Mouse (Mus musculus): ENCODE results near the gene Fam180a.
"Not testable (repeated sequence)": the region's sequence is repeated elsewhere in the genome, so short reads cannot be mapped to it uniquely, and the experiment has no call there.

Fam180a gene

DNA sequence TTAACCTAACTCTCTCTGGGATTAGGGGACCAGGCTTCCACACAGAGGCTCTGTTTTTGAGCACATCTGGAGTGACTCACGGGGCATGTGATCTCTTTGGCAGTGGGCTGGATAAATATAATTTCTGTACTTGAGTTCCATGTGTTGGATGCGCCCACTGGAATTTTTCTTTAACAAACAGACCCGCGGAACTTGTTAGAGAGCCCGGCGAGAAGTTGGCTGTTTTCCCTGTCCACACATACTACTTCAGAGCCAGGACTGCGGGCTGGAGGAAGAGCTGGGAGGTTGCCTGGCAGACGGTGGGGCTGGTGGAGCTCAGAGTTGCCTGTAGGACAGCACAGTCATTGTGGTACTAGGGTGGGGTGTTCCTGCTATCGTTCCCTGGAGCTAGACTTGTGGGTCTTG lies at the start of gene Fam180a:
Gene Fam180a, minus strand, starts transcription at position 31 of the 405 bp plus-strand sequence.
- DNase-seq: peak; percentile 66

GRCm38 (mm10) chr6:35374052-35374451 lies 48.1 kb upstream of the Fam180a start:
- no peak for DNase-seq

DNA sequence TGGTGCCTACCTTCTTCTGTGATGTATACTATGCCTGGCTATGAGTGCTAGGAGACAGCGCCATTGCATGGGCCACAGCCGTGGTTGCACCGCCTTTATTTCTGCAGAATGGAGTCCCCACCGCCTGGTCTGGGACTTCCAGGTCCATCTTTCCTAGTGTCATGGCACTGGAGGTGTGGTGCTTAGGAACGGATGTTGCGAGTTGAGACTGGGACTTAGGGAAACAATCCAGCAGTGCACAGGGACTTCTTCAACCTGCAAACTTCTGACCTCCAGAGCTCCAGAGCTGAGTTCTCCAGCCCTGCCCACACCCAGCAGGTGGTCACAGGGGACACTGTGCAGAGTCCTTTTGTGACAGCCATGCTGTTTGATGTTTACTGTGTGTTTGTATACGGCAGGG lies 44.4 kb upstream of the Fam180a start:
- no peak for DNase-seq

- DNase-seq: not testable (repeated sequence)
Observed at GRCm38 (mm10) chr6:35369578-35370282, 43.8 kb upstream of the Fam180a start.

DNA sequence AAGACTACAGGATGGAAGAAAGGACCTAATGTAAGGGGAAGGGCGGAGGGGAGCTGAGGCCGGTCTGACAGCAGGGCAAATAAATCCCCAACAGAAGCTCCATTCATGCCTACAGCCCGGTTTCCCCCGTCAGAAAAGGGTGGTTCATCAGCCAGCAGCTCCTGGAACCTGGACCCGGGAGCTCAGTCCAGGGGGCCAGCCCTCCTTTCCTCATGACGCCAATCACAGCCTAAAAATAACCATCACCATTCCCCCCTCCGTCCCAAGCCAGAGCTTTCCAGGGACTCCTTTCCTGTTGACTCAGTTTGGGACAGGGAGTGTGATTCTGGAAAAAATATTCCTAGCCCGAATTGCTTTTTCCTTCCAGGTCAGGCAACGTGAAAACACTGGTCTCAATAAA lies 36.7 kb upstream of the Fam180a start:
- no peak for DNase-seq

DNA sequence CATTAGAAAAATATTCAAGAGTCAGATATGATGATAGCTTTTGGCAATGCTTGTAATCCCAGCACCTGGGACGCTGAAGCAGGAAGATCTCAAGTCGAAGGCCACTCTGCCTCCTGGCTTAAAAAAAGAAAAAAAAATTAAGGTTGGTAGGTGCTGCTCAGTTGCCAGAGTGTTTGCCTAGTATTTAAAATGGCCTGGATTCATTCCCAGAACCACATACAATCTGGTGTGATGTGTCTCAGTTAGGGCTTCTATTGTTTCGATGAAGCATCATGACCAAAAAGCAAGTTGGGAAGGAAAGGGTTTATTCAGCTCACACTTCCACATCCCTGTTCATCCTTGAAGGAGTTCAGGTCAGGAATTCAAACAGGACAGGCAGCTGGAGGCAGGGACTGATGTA lies 29.4 kb upstream of the Fam180a start:
- DNase-seq: no peak

DNA sequence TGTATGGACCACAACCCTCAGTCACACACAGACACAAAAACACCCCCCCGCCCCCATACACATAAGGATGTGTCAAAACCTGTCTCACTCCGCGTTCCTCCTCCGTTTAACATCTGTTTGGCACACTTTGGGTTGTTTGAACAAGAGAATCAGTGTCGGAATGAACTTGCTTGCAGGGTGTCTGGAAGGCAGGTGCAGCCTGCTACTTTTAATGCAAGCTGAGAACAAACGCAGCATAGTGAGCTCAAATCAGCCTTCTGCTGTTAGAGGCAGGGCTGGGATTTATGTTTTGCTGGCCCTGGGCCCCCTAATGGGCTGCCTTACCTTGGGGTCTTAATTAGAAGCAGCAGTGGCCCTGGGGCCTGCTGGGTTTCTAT lies 28.7 kb upstream of the Fam180a start:
- DNase-seq: no peak

DNA sequence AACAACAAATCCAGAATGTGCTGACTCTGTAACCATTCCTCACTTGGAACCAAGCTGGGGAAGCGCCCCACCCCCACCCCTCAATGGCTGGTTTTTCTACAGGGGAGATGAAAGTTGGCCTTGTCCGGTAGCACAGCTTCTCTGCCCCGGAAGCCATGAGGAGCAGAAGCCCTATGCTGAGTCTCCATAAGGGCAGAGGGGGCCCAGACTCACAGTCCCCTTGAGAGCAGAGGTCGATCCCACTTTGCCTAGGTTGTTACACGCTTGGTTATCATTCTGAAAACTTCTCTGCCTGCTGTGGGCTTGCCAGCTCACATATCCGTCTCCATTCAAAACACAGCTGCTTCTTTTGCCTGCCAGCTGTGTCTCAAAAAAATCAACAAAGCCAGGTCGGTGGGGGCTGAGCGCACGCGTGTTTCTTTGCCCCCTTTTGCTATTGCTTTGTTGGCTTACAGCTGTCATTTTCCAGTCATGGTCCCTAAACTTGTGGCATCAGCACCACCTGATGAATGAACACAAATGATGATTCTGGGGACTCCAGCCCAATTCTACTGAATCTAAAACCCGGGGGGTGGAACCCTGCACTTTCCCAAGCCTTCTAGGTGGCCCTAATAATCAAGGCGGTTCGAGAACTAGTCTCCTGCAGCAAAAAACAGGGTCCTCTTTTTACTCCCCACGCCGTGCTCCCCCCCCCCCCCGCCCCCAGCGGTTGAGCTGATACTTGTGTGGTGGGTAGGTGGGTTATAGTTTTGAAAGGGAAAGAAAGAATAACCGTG lies 28.1 kb upstream of the Fam180a start:
- DNase-seq: no peak

- DNase-seq: no peak
Observed at GRCm38 (mm10) chr6:35353416-35353815, 27.5 kb upstream of the Fam180a start.

DNA sequence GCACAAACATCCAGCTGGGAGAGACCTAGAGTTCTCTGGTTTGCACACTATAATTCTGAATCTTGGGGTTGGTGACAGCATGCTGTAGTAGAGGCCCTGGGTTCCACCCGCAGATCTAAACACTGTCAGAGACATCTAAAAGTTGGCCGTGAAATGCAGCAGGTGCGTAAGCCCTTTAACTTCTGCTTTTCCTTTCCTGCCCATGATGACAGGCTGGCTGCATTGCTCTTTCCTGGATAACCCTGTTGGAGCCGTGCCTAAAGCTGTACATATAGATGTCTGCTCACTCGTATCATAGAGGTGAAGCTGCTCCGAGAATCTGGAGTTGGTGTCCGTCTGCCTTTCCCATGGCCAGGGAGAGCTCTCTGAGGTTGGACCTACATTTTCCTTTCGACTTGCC lies 26.9 kb upstream of the Fam180a start:
- DNase-seq: no peak

GRCm38 (mm10) chr6:35351826-35352225 lies 25.9 kb upstream of the Fam180a start:
- no peak for DNase-seq

- peak; percentile 57 for DNase-seq
Observed at GRCm38 (mm10) chr6:35349784-35350183, 23.8 kb upstream of the Fam180a start.

- no peak for DNase-seq
Observed at GRCm38 (mm10) chr6:35338640-35339039, 12.7 kb upstream of the Fam180a start.

GRCm38 (mm10) chr6:35337836-35338235 lies 11.9 kb upstream of the Fam180a start:
- no peak for DNase-seq

GRCm38 (mm10) chr6:35335452-35335851 lies 9.5 kb upstream of the Fam180a start:
- no peak for DNase-seq

- DNase-seq: no peak
Observed at GRCm38 (mm10) chr6:35334278-35334677, 8.3 kb upstream of the Fam180a start.

DNA sequence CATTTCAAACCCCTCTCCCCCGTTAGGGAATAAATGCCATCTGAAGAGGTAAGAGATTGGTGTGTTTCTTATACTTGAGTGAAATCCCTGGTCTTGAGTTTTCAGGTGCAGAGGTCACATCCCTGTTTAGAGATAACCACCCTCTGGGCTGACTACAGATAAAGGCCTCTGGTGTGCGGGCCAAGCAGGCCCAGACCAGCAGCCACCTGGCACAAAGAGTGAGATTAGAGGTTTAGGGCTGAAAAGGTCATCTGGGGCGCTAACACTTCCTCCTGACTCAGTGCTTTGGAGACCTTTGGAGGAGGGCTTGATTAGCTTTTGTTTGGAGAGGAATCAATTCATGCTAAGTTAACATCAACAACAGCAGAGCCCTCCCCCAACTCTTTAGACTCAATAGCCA lies 7.7 kb upstream of the Fam180a start:
- no peak for DNase-seq

- DNase-seq: no peak
Observed at GRCm38 (mm10) chr6:35330834-35331233, 4.9 kb upstream of the Fam180a start.

DNA sequence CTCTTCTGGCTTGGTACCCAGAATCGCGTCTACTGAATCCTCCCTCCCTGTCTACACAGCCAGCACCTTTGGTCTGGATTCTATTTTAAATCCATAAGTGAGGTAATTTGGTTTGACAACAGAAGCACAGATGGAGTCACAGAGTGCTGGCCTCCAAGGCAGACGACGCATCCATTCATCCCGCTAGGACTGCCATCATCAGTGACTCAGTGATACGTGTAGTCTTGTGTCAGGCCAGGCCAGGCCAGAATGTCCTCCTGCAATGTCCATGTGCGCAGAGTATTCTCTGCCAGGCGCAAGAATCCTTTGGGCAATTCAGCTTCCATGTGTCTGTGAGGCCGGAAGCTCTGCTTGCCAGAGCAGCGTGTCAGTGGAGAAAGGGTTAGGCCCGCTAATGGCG lies 4.0 kb upstream of the Fam180a start:
- DNase-seq: no peak

GRCm38 (mm10) chr6:35324306-35324705 lies 1.6 kb downstream of the Fam180a start:
- no peak for DNase-seq

DNA sequence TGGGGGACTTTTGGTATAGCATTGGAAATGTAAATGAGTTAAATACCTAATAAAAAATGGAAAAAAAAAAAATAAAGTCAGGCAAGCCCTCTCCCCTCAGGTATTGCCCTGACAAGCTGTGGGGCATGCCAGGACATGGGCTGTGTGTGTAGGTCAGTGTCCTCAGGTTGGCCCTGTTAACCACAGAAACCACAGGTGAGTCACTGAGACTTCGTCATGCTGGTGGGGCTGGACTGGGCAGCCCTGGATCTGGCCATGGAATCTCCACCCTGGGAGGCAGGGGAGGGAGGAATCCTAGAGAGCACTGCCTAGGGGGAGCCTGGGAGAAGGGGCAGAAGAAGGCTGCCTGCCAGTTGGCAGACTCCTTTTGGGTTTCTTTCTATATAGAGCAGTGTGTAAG lies 2.9 kb downstream of the Fam180a start:
- DNase-seq: no peak

DNA sequence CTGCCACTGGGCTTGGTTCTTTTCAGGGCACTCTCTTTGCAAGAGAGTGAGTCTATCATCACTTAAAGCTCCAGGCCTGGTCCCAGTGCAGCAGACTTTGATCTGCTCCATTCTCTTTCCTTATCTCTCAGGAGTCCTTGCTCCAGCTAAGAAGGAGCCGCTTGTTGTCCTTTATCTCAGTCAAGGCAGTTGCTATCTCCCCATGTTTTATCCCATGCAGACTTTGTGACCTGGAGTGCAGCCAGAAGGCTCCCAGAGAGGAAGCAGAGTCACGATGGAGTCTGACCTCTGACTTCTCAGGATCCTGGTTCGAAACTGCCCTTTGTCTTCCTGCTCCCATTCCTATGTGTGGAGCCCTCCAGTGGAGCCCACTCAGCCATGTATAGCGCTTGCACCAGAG lies 4.8 kb downstream of the Fam180a start:
- no peak for DNase-seq

DNA sequence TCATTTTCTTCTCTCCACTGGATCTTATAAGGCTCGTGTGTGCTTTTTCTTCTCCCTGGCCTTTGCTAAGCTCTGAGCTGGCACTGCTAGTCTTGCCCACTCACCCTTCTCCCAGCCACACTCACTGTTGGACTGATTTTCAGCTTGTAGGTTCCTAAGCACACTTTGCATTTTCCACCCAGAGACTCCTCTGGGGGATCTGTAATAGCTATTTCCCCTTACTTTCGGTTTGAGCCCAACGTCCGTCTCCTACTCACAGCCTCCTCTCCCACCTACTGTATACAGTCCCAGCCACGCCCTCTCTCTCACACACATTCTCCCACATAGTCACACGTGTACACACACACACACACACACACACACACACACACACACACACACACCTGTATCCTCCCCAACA lies 6.1 kb downstream of the Fam180a start:
- no peak for DNase-seq

DNA sequence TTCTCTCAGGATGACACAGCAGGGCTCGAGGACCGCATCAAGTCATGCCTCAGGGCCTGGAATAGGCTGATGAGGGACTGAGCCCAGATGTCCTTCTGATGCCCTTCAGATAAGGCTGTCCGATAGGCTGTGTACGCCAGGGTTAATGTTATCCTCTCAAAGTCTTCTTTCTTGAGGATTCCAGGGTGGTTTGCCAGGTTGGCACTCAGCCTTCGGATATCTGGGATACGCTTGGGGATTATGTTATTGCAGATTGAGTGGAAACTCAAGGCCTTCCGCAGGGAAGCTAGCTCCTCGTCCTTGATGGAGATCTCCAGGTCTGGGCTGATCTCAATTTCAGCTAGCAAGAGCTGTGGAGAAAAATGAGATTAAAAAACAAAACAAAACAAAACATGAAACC lies 12.4 kb downstream of the Fam180a start:
- DNase-seq: no peak

- DNase-seq: no peak
Observed at GRCm38 (mm10) chr6:35309406-35309805, 16.5 kb downstream of the Fam180a start.

Measured in lung, postnatal 14 days (tissue).